Mouse (Mus musculus): Measurements from ENCODE around the gene Avpr1b. TPM values are rescaled to one million over a fixed set of nuclear protein-coding genes. Genes with fewer than 3 reads are reported as not detected.
"Not testable (repeated sequence)": the region's sequence is repeated elsewhere in the genome, so short reads cannot be mapped to it uniquely, and the experiment has no call there.

Avpr1b gene
- polyA plus RNA-seq (2016; fragmentation: Nextera tagmentation; extraction: Ambion mirVana), result not detected in 2 replicates

GRCm38 (mm10) chr1:131598905-131599304, at the start of gene Avpr1b:
Gene Avpr1b (plus strand): TSS chr1:131599239.
- no peak within 1 kb of the TSS for H3K9ac ChIP-seq
- no peaks in the 10 kb centered on the region for H3K36me3 ChIP-seq (replicated peaks)
- no peak for ATAC-seq (ENCODE audit: low FRiP score)
- H3K4me1 ChIP-seq, result no peaks in the 10 kb centered on the region
- 58% methylated on average over 12 of the region's 12 CpGs for whole genome bisulfite sequencing
- peaks cover 10% of the 10 kb centered on the region; the same call in 1 of the 2 replicates for H3K27me3 ChIP-seq
- H3K4me3 ChIP-seq (replicated peaks), result no peak within 1 kb of the TSS
- H3K4me2 ChIP-seq, result no peak within 1 kb of the TSS
- no peak within 1 kb of the TSS for H3K27ac ChIP-seq
- H3K9me3 ChIP-seq, result no peaks in the 10 kb centered on the region

- Histone ChIP-seq H3K4me1 (peaks cover 8% of the 10 kb centered on the region), H3K9me3 (no peaks in the 10 kb centered on the region), H3K4me3 (replicated peaks) (no peak overlapping the region), H3K27me3 (no peaks in the 10 kb centered on the region), H3K36me3 (replicated peaks) (no peaks in the 10 kb centered on the region), H3K27ac (no peak overlapping the region), H3K4me2 (no peak overlapping the region), H3K9ac (no peak overlapping the region)
- no peak for ATAC-seq (ENCODE audit: low FRiP score)
- 92% methylated on average over 2 of the region's 2 CpGs for WGBS
These were observed 47.1 kb upstream of the Avpr1b start for GRCm38 (mm10) chr1:131551956-131552355.

GRCm38 (mm10) chr1:131553428-131553827, 45.6 kb upstream of the Avpr1b start:
- no peaks in the 10 kb centered on the region for H3K36me3 ChIP-seq (replicated peaks)
- H3K4me2 ChIP-seq, result no peak overlapping the region
- H3K4me3 ChIP-seq (replicated peaks), result no peak overlapping the region
- H3K9me3 ChIP-seq, result no peaks in the 10 kb centered on the region
- H3K4me1 ChIP-seq, result peaks cover 8% of the 10 kb centered on the region
- H3K9ac ChIP-seq, result no peak overlapping the region
- no peaks in the 10 kb centered on the region for H3K27me3 ChIP-seq
- no peak overlapping the region for H3K27ac ChIP-seq
- ATAC-seq (ENCODE audit: low FRiP score), result no peak

GRCm38 (mm10) chr1:131555042-131555812, 43.8 kb upstream of the Avpr1b start:
- 6% methylated on average over 13 of the region's 13 CpGs for WGBS
- Histone ChIP-seq H3K9ac (peak overlapping the region; percentile 47; the same call in 1 of the 2 replicates), H3K4me3 (replicated peaks) (no peak overlapping the region), H3K27ac (peak overlapping the region; percentile 54; the same call in 1 of the 2 replicates), H3K27me3 (no peaks in the 10 kb centered on the region), H3K9me3 (no peaks in the 10 kb centered on the region), H3K36me3 (replicated peaks) (no peaks in the 10 kb centered on the region), H3K4me2 (peak overlapping the region; percentile 48), H3K4me1 (peaks cover 8% of the 10 kb centered on the region)
- ATAC-seq (ENCODE audit: low FRiP score), result peak; percentile 96

GRCm38 (mm10) chr1:131560500-131560899, 38.5 kb upstream of the Avpr1b start:
- Histone ChIP-seq H3K27me3 (no peaks in the 10 kb centered on the region), H3K4me2 (no peak overlapping the region), H3K36me3 (replicated peaks) (no peaks in the 10 kb centered on the region), H3K27ac (no peak overlapping the region), H3K9me3 (no peaks in the 10 kb centered on the region), H3K9ac (no peak overlapping the region), H3K4me1 (0 out of 2 replicates have a peak, but pooled peaks cover under 1% of the 10 kb centered on the region), H3K4me3 (replicated peaks) (no peak overlapping the region)
- no peak for ATAC-seq (ENCODE audit: low FRiP score)

GRCm38 (mm10) chr1:131562081-131562480, 37.0 kb upstream of the Avpr1b start:
- no peak for ATAC-seq (ENCODE audit: low FRiP score)
- no peaks in the 10 kb centered on the region for H3K27me3 ChIP-seq
- no peaks in the 10 kb centered on the region for H3K9me3 ChIP-seq
- H3K4me3 ChIP-seq (replicated peaks), result no peak overlapping the region
- no peak overlapping the region for H3K4me2 ChIP-seq
- no peak overlapping the region for H3K9ac ChIP-seq
- 96% methylated on average over 2 of the region's 2 CpGs for WGBS
- H3K36me3 ChIP-seq (replicated peaks), result no peaks in the 10 kb centered on the region
- H3K27ac ChIP-seq, result no peak overlapping the region
- H3K4me1 ChIP-seq, result no peaks in the 10 kb centered on the region

GRCm38 (mm10) chr1:131566056-131566455, 33.0 kb upstream of the Avpr1b start:
- not testable (repeated sequence) for H3K9ac ChIP-seq; H3K27ac ChIP-seq; H3K27me3 ChIP-seq; H3K4me1 ChIP-seq; H3K9me3 ChIP-seq; H3K4me3 ChIP-seq (replicated peaks); H3K4me2 ChIP-seq; H3K36me3 ChIP-seq (replicated peaks)
- ATAC-seq (ENCODE audit: low FRiP score), result peak; percentile 27; the same call in 1 of the 2 replicates
- 36% methylated on average over 11 of the region's 11 CpGs for WGBS

- Histone ChIP-seq H3K9me3 (no peaks in the 10 kb centered on the region), H3K36me3 (replicated peaks) (no peaks in the 10 kb centered on the region), H3K9ac (no peak overlapping the region), H3K27me3 (no peaks in the 10 kb centered on the region), H3K4me3 (replicated peaks) (no peak overlapping the region), H3K4me1 (no peaks in the 10 kb centered on the region), H3K4me2 (no peak overlapping the region), H3K27ac (no peak overlapping the region)
- WGBS, result 95% methylated on average over 6 of the region's 6 CpGs
- ATAC-seq (ENCODE audit: low FRiP score), result no peak
These were observed 29.3 kb upstream of the Avpr1b start for GRCm38 (mm10) chr1:131569721-131570120.

GRCm38 (mm10) chr1:131570391-131570790, 28.6 kb upstream of the Avpr1b start:
- WGBS, result 86% methylated on average over 4 of the region's 4 CpGs

GRCm38 (mm10) chr1:131573721-131574120, 25.3 kb upstream of the Avpr1b start:
- Histone ChIP-seq H3K4me1 (no peaks in the 10 kb centered on the region), H3K4me2 (no peak overlapping the region), H3K9ac (no peak overlapping the region), H3K27ac (no peak overlapping the region), H3K4me3 (replicated peaks) (no peak overlapping the region), H3K27me3 (no peaks in the 10 kb centered on the region), H3K36me3 (replicated peaks) (no peaks in the 10 kb centered on the region), H3K9me3 (no peaks in the 10 kb centered on the region)
- ATAC-seq (ENCODE audit: low FRiP score), result no peak
- WGBS, result 91% methylated on average over 14 of the region's 14 CpGs

More at GRCm38 (mm10) chr1:131570391-131570790, 28.6 kb upstream of the Avpr1b start:
- ATAC-seq (ENCODE audit: low FRiP score), result no peak
- H3K27me3 ChIP-seq, result no peaks in the 10 kb centered on the region
- no peak overlapping the region for H3K27ac ChIP-seq
- no peak overlapping the region for H3K4me3 ChIP-seq (replicated peaks)
- no peaks in the 10 kb centered on the region for H3K4me1 ChIP-seq
- H3K9ac ChIP-seq, result no peak overlapping the region
- no peaks in the 10 kb centered on the region for H3K36me3 ChIP-seq (replicated peaks)
- H3K4me2 ChIP-seq, result no peak overlapping the region
- H3K9me3 ChIP-seq, result no peaks in the 10 kb centered on the region

- Histone ChIP-seq H3K4me2 (no peak overlapping the region), H3K27ac (no peak overlapping the region), H3K4me3 (replicated peaks) (no peak overlapping the region), H3K36me3 (replicated peaks) (no peaks in the 10 kb centered on the region), H3K27me3 (no peaks in the 10 kb centered on the region), H3K4me1 (no peaks in the 10 kb centered on the region), H3K9ac (no peak overlapping the region), H3K9me3 (no peaks in the 10 kb centered on the region)
- no peak for ATAC-seq (ENCODE audit: low FRiP score)
- 88% methylated on average over 17 of the region's 17 CpGs for WGBS
These were observed 19.9 kb upstream of the Avpr1b start for GRCm38 (mm10) chr1:131578943-131579680.

- Histone ChIP-seq H3K27me3 (no peaks in the 10 kb centered on the region), H3K4me2 (no peak overlapping the region), H3K36me3 (replicated peaks) (no peaks in the 10 kb centered on the region), H3K4me3 (replicated peaks) (no peak overlapping the region), H3K9me3 (no peaks in the 10 kb centered on the region), H3K4me1 (no peaks in the 10 kb centered on the region), H3K27ac (no peak overlapping the region), H3K9ac (no peak overlapping the region)
- ATAC-seq (ENCODE audit: low FRiP score), result no peak
- WGBS, result 61% methylated on average over 4 of the region's 4 CpGs
These were observed 18.6 kb upstream of the Avpr1b start for GRCm38 (mm10) chr1:131580389-131580788.
